Mouse (Mus musculus) testis, postnatal 14 days (tissue): Measurements from ENCODE around the gene Kcnab1.

Experiments
- DNase-seq: peaks from one replicate; pipeline ENCODE4 v3.0.0; 2021; ENCODE audit warnings: low spot score

Kcnab1 gene

DNA sequence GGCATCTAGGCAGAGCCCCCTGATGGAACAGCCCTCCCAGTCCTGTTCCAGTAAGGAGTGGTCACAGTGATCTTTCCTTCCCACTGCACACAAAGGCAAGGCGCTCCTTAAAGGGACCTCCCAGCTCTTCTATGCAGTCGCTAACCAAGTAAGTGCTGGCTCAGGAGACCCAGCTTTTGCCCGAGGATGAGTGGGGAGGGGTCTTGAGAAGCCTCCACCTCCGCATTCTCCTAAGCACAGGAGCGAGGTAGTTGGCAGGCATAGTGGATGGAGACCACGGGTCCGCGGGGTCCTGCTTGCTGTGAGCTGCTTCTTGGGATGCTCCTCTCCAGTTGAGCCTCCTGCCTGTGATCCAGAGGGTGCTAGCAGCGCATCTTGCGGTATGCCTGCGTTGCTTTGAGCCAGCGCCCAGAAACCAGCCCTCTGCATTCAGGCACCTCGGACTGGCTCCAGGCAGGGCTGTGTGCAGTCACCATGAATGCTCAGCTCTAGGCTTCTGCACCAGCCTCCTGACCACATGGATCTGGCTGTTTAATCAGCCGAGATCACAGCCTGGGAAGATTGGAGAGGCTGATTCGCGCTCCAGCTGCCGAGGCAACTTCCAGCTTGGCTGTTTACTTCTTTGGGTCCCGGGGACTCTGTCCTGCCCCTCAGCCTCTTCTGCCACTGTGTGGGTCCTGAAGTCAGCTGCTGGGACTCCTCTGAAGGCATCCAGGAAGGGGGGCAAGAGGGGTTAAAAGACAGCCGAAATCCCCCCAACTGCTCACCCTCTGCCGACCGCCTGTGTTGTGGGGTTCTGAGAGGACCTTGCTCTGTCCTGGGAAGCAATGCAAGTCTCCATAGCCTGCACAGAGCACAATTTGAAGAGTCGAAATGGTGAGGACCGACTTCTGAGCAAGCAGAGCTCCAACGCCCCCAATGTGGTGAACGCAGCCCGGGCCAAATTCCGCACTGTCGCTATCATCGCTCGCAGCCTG lies at the start of gene Kcnab1:
Kcnab1 (plus strand) TSS at position 440 of the 977 bp plus-strand sequence.
- DNase-seq, result peak; percentile 6

DNA sequence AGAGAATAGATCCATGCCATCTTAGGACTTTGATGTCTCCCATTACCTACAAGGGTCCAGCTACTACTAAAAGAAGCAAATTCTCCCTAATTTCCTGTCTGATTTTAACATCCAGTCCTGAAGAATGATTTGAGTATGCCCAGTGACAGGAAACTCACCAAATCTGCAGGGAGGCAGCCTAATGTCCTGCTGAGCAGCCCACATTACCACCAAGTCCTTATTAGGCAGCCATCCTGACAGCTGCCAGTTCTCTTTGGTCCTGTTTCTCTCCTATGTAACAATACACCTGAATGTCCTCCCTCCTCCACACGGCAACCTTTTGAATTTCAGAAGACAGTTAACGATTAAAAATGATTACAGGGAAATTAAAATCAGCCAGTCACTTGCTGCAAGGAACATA lies 20.9 kb upstream of the Kcnab1 start:
- DNase-seq, result no peak

DNA sequence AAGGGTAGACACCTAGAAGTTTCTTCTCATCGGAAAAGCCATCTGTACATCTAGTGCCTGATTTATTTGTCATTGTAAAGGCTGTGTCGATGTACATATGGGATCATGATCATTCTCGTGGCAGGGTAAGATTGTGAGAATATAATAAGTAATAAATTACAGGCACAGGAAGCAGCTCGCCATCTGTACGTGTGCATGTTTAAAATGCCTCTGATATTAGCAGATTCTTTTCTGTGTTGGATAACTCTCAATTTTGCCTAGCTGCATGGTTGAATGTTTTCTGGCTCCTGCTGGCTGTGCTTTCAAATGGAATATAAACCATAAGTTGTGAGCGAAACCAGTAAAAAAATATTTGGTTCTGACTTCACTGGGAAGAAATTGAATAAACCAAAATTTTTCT lies 5.1 kb upstream of the Kcnab1 start:
- no peak for DNase-seq

DNA sequence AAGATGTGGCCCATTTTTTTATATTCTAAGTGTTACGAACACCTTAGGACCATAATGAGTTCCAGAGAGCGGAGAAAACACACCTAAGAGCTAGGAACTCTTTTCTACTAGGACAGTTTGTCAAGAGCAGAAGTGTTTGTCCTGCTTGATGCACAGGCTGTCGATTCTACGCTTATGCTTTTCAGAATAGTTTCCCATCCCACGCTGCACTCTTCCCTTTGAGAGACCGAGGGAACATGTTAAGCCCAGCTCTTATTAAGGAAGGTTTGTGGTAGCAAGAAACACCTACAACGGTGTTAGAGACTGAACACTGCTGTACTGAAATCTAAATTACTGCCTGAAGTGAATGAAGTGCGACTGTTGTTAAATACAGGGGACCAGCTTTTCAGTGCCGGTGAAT lies 1.0 kb downstream of the Kcnab1 start:
- DNase-seq, result no peak

DNA sequence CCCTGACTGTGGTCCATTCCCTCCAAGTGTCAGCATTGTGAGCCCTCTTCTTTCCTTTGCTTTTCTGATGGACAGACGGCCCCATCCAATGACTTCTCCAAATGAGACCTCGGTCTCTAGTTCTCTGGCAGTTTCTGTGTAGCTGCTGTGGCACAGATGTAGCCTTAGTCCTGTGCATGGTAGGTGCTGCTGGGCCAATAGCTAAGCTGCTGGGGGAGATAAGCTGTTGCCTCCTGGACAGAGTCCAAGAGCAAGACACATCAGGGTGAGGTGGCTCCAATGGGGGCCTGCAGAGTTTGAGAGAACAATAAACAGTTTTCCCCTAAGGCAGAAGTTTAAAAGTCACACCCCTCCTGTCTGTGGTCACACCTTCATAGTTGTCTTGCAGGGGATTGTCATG lies 2.0 kb downstream of the Kcnab1 start:
- no peak for DNase-seq

DNA sequence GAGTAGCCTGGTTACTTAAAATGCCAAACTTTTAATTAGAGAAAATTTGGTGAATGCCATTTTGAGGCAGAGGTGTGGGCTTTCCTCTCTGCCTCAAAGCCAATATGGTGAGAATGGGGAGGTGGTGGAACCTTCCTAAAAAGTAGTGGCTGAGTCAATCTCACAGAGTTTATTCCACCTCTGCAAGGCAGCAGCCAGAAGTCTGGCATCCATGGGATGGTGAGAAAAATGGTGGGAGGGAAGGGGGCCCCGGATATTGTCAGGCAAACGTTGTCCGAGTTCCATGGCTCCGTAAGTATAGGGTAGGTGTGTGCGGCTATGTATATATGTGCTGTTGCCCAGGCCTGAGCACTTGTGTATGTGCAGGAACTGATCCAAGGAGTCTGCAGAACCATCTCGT lies 6.0 kb downstream of the Kcnab1 start:
- no peak for DNase-seq

DNA sequence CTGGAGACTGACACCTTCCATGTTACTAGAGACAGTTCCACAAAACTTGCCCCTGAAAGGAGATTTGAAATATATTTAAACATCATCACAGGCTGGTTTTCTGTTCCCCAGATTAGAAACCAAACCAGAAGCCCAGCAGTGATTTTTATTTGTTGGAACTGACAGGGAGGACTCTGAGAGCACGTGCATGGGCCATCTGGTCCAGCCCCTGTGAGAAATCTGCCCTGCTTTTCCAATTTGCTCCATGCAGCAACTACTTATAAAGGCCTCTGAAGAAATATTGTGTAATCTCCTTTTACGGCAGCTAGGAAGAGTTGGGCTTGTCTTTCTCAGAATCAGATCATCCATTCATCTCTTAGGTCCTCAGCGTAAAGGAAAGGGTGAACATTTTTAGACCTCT lies 7.8 kb downstream of the Kcnab1 start:
- DNase-seq, result no peak

DNA sequence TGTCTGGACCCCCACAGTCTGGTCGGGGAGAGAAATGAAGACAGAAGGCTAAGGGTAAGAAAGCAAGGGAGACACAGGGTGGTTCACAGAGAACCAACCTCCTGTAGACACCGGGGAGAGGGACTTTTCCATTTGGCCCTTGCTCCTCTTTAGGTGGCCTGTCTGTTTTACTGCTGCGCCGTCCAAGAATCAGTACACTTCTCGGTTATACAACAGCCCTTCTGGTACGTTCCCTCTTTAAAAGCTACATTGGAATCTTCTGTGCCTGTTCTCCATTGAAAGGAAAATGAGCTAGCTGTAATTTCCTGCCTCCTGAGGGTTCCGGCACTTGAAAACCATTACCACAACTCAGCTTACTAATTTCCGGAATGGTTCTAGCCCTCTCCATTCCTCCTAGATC lies 8.2 kb downstream of the Kcnab1 start:
- no peak for DNase-seq

DNA sequence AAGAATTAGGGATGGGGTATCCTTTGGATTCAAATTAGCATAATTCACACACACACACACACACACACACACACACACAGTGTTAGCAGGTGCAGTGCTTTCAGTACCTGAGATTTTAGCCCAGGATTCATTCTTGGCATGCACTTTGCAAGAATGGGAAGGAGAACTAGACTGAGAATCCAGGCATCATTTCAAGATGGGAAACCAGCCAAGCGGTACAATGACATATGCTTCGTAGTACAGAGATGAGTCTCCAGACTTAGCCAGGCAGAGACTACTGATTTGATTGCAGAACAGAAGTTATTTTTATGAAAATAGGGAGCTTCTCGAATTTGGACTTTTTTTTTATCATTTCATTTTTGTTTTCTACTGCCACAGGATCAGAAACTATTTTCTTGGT lies 15.8 kb downstream of the Kcnab1 start:
- no peak for DNase-seq

DNA sequence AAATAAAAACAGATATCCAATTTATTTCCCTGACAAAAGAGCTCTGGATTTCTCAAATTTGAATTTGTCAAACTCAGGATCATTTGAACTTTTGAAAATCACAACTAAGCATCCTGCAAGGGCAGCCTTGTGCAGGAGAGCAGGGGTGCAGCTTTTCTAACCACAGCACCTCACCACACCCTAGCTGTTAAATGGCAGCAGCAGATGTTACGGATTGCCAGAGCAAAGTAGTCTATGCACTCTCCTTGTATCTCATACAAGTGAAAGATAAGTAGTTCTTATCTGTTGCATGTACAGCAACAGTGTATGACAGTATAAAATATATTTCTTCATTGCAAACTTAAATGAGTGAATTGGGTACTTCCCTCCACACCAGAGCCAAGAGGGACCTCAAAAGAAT lies 20.4 kb downstream of the Kcnab1 start:
- DNase-seq, result no peak

DNA sequence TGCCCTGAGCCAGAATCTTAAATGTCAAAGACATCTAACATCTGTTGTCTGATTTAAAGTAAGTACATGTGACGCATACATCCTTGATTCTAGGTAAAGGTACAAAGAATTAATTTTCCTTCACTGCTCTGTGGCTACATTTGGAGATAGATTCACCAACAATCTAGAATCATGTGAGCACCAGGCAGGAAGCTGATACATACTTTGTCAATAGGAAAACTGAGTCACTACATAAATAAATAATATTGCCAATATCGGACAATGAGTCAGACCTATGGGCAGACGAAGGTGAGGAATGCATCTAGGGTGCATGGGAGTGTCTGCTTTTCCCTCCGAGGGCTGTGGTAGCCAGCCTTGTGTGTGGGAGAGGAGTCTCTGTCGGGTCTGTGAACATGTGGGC lies 25.7 kb downstream of the Kcnab1 start:
- no peak for DNase-seq

DNA sequence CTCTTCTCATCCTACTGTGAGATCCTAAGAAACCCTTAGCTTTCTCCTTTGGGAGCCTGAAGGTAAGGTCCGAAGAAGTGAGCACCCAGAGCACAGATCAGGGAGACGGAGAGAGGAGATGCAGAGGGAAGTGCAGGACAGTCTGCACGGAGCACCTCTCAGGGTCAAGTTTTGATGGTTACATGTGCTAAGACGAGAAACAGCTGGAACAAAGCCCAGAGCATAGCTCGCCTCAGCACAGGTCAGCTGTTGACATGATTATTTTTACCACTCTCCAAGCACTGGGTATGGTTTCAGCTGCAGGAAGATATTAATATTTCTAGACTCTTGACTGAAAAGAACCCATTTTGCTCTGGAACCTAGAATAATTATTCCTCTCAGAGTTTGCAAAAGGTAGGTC lies 27.7 kb downstream of the Kcnab1 start:
- DNase-seq, result no peak

DNA sequence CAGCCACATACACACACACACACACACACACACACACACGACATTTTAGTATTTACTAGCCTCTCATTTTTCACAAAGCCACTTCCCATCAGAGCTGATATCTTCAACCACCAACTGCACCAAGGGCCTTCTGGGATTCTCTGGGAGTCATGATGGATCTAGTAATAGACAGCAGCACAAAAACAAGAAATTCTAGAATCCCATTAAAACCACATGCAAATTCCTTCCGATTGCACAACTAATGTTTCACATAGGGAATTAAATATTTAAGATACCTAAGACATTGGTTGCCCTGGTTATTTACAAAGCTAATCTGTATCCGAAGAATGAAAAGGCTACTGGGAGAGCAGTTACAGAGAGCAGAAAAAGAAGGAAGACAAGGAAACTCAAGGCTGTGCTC lies 29.6 kb downstream of the Kcnab1 start:
- DNase-seq, result no peak

DNA sequence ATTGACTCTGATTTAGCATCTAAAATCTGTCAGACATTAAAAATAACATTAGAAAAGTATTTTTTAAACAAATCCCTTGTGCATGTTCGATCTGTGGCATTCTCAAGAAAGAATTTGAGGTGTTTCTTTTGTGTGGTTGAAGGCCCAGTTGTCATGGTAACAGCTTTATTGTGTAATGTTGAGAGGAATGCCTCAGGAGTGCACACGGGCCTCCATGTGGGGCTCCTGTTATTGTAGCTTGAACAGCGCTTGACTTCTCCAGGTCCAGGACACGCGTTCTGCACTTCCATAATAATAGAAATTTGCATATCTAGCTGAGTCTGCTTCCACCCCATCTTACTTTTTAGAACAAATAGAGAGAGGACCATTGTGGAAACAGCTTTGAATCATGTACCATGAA lies 36.0 kb downstream of the Kcnab1 start:
- DNase-seq, result no peak

DNA sequence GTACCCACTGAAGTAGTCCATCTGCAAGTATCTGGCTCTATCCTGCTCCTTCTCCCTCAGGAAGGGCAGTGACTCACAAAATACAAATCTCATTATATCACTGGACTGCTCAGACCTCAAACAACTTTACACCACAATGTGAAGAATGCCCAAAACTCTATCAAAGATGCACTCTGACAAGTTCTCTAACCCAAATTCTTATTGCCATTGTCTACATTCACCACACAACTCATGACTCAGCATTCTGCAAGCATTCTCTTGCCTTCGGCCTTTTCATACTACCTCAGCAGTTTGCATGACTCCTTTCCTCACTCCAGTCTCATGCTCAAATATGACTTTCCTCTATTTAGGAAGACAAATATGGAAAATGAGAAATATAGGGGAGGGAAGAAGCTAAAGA lies 42.6 kb downstream of the Kcnab1 start:
- DNase-seq, result no peak

DNA sequence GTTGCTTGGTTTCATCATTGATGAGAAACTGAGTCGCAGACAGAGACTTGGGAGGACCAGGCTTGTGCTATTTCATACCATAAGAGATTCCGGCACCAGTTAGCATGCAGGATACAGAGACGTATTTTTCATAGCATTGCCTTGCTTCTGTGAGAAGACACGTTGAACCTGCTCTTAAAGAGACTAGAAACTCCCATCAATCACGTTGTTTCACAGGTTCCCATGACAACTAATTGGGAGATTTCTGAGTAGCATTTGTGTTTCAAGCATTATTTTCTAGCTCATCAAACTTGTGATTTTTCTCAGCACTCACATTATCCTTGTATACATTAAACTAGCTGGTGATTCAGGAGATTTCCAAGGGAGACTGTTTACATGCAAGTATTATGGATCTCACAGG lies 63.8 kb downstream of the Kcnab1 start:
- no peak for DNase-seq

DNA sequence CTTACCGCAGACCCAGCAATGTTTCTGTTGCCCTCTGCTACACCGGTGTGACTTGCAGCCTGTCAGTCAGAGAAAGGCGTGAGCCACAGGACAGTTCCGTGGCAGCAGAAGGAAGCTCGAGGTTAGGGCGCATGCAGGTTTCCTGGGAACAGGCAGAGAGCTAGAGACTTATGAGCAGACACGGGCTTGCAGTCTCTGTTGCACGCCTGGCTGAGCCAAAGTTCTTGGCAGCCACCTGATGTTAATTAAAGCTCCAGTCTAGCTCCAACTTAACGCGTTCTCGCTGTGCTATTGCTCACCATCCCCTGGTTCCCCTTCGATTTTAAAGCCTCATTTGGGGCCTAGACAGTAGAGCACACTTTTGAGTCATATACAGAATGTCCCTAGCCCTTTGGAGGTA lies 65.4 kb downstream of the Kcnab1 start:
- DNase-seq, result peak; percentile 5

DNA sequence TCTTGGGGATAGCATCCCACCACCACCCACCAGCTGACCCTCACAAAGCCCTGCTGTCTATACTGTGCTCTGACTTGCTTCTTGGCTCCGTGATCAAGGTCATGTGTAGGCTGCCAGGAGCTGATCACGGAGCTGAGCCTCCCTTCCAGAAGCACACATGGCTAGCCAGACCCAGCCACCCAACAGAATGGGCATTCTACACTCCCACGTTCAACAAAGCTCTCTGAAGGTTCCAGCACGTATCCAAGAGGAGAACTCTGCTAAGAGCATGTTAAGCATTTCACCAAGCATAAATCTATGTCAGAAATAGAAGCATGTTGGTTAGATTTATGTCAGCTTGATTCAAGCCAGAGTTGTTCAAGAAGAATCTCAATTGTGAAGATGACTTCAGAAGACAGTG lies 66.6 kb downstream of the Kcnab1 start:
- no peak for DNase-seq

DNA sequence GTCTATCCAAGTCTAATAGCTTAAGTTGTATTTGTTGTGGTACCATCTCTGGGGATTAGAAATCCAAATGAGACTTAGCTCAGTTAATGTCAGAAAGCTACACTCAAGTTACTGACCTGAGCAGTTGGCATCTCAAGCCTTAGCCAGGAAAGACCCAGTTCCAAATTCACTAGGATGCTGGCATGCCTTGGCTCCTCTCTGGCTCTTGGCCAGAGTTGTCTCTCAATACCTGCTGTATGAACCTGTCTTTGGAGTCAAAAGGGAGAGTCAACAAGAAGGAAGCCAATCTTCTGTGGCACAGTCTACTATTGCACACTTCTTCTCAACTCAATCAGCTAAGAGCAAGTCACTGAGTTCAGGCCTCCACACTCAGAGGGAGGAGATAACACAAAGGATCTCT lies 67.7 kb downstream of the Kcnab1 start:
- no peak for DNase-seq

DNA sequence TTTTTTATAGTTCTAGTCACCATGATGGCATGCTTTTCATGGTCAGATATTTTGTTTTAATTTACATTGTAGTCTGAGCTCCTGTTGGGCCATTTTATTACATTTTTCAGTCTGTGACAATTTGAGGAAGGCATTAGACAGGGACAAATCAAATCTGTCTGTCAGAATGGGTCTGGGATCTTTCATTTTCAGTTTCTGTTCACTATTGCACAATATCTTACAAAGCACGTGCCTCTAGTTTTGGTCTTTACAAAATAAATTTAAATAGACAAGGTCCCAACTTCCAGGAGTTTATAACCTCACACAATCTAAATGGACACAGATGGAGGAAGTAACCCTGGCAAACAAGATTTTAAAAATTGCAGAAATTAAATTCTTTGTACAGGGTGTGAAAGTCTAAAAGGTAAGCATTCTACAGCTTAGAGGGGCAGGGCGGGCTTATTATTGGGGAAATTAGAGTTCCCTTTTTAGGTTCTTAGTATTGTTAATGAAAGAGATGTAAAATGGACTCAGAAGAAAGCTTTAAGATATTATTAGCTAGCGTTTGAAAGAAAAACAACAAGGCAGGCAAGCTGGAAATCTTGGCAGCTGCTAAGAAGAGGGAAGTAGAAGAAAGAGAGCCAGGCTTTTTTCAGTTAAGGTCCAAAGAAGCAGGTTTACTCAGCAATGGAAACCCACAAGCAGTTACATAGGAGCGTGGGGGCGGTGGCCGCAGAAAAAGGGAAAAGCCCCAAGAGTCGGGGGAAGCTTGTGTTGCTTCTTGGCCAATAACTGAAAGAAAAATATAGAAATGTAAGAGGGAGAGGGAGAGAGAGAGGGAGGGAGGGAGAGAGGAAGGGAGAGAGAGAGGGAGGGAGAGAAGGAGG lies 78.9 kb downstream of the Kcnab1 start:
- DNase-seq, result no peak

DNA sequence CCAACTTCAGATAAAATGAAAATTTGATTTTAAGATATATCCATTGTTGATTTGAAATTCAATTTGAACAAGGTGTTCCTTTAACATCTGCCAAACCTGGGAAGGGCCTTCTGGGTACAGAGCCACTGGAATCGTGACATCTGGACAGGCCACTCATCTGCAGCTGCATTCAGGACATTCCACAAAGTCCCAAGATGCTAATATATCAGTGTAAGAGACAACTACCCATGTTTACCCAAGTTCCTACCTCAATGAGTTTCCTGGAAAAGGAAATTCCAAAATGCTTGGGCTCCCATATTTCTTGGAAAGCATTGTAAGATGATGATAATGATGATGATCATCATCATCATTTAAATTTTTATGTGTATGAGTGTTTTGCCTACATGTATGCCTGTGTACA lies 91.4 kb downstream of the Kcnab1 start:
- DNase-seq, result no peak

DNA sequence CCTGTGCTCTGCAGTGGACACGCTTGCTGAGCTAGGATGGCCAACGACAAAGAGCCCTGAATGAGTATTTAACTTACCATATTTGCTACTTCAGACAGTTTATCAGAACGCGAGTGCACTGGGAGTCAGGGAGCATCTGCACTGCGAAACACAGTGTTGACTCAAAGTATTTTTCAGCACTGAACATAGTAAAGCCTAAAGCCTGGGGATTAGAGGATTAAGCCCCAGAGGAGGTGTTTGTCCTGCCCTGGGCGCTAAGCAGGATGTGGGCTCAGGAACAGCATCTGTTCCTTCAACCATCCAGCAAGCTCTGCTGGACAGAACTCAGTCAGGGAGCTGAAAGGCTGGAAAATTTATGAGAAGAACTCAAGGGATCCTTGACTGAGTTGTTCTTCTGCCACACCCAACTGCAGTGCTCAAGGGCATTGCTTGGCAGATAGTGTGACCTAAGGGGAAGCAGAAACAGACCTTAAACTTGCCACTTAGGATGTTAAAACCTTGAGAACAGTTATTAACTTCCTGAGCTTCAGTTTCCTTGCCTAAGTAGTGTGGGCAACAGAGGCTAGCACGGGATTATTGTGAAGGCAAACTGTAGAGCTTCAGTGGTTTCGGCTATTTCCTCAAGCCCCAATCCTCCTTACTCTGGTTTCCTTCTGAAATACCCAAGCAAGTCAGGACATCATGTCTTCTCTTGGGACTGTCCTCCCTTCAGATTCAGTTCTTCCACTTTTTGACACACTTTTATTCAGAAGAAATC lies 94.4 kb downstream of the Kcnab1 start:
- no peak for DNase-seq
